Mouse (Mus musculus) embryonic facial prominence, embryonic 10.5 days (tissue): ENCODE data around the gene Lgals3. TPM values are rescaled to one million over a fixed set of nuclear protein-coding genes. Genes with fewer than 3 reads are reported as not detected.

Source experiments
- DNase-seq: peaks from one replicate; pipeline ENCODE4 v3.0.0-alpha.2; 2017; ENCODE audit warnings: low spot score
- H3K27ac ChIP-seq: fragments of 300-500 bp; sonication (generic); replicated peaks from 2 replicates; pipeline ENCODE4 v1.5.1; 2016; ENCODE audit warnings: mild to moderate bottlenecking
- H3K27me3 ChIP-seq: fragments of 300-500 bp; sonication (generic); replicated peaks from 2 replicates; pipeline ENCODE4 v1.6.1; 2016; ENCODE audit warnings: low read depth, mild to moderate bottlenecking; ENCODE audit not compliant: poor library complexity, severe bottlenecking
- H3K36me3 ChIP-seq: fragments of 300-500 bp; sonication (generic); replicated peaks from 2 replicates; pipeline ENCODE4 v1.6.1; 2016; ENCODE audit warnings: mild to moderate bottlenecking, moderate library complexity
- H3K4me1 ChIP-seq: fragments of 300-500 bp; sonication (generic); 2 replicates; pipeline ENCODE4 v1.6.1; 2016
- H3K4me3 ChIP-seq: fragments of 300-500 bp; sonication (generic); 2 replicates; pipeline ENCODE4 v1.5.1; 2016; ENCODE audit warnings: mild to moderate bottlenecking, moderate library complexity
- H3K9me3 ChIP-seq: fragments of 300-500 bp; sonication (generic); 2 replicates; pipeline ENCODE4 v1.6.1; 2016; ENCODE audit warnings: mild to moderate bottlenecking
- WGBS: fragments of 180-500 bp; shearing (Covaris S2); methylation state at CpG from one replicate; pipeline ENCODE4 v1.1.7; 2016; 5-methylcytosine and 5-hydroxymethylcytosine counted together
- polyA plus RNA-seq: library from polyadenylated mRNA; unstranded; fragments of >200 nt; fragmentation: Nextera tagmentation; extraction: Ambion mirVana; gene quantifications from 2 replicates; pipeline ENCODE4 v1.2.1, GENCODE M21; 2016

Lgals3 gene
- polyA plus RNA-seq, 1 experiment from 2014 or later, result 0.51 TPM

- Histone ChIP-seq H3K27ac (peak overlapping the region; percentile 89), H3K4me1 (peaks cover 17% of the 10 kb centered on the region), H3K9me3 (no peaks in the 10 kb centered on the region), H3K4me3 (peak overlapping the region; percentile 81), H3K27me3 (no peaks in the 10 kb centered on the region), H3K36me3 (peaks cover 41% of the 10 kb centered on the region)
- no peak for DNase-seq
- WGBS, result 35% methylated on average over 3 of the region's 3 CpGs
Observed at GRCm38 (mm10) chr14:47417346-47417745, 49.8 kb downstream of the Lgals3 start.

DNA sequence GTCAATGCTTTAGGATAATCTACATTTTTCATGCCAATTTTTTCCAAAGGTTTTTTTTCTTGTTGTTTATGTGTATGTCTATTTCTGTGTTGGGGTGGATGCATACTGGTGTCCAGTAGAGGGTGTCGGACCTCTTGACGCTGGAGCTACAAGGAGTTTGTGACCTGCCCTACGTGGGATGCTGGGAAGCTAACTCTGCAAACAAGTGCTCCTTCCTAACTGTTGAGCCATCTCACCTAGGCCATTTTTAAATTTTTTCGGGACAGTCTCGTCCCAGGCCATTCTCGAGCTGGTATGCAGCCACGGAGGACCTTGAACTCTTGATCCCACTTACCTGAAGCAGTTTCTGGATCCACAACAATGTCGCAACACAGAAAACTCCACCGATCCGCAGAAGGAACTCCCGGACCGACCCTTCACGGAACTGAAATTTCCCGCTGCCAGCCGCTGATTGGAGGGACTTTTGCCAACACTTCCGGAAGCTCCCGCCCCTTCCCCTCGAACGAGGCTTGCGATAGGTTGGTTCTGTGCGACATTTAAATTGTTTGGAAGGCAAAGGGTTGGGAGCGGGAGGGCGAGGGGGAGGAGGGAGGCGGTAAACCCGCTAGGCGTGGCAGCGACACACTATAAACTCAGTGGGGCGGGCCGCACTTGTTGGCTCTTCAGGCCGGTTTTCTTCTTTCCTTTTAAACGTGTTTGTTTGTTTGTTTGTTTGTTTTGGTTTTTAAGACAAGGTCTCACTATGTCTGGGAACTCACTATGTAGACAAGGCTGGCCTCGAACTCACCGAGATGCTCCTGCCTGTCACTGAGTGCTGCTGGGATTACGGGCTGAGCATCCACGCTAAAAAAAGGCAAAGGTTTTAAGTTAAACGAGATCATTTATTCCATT lies 50.5 kb downstream of the Lgals3 start, which contains the start of gene Dlgap5:
Gene Dlgap5, minus strand, starts transcription at position 633 of the 891 bp plus-strand sequence.
- H3K4me1 ChIP-seq, result peaks cover 17% of the 10 kb centered on the region
- H3K9me3 ChIP-seq, result no peaks in the 10 kb centered on the region
- 2% methylated on average over 36 of the region's 36 CpGs for WGBS
- H3K4me3 ChIP-seq, result peak within 1 kb of the TSS; percentile 81
- peak within 1 kb of the TSS; percentile 89 for H3K27ac ChIP-seq
- H3K36me3 ChIP-seq, result peaks cover 34% of the 10 kb centered on the region
- no peaks in the 10 kb centered on the region for H3K27me3 ChIP-seq
- DNase-seq, result peak; percentile 95

DNA sequence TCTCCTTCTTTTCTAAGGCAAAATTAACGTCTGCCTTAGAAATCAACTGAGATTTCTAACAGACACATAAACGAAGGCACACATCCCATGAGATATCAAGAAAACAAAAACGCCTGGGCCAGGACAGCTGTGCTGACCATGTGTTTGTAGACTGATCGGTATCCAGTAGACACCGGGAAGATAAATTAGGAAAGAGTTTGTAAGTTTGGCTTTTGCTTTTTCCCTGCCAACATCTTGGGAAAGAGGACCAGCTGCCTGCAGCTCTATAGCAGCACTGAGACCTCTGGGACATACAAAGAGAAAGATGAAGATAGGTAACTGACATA lies 51.1 kb downstream of the Lgals3 start:
- 49% methylated on average over 5 of the region's 5 CpGs for WGBS
- H3K27ac ChIP-seq, result peak overlapping the region; percentile 89
- no peaks in the 10 kb centered on the region for H3K9me3 ChIP-seq
- H3K4me1 ChIP-seq, result peaks cover 17% of the 10 kb centered on the region
- no peak for DNase-seq
- H3K36me3 ChIP-seq, result peaks cover 28% of the 10 kb centered on the region
- no peaks in the 10 kb centered on the region for H3K27me3 ChIP-seq
- H3K4me3 ChIP-seq, result peak overlapping the region; percentile 81

DNA sequence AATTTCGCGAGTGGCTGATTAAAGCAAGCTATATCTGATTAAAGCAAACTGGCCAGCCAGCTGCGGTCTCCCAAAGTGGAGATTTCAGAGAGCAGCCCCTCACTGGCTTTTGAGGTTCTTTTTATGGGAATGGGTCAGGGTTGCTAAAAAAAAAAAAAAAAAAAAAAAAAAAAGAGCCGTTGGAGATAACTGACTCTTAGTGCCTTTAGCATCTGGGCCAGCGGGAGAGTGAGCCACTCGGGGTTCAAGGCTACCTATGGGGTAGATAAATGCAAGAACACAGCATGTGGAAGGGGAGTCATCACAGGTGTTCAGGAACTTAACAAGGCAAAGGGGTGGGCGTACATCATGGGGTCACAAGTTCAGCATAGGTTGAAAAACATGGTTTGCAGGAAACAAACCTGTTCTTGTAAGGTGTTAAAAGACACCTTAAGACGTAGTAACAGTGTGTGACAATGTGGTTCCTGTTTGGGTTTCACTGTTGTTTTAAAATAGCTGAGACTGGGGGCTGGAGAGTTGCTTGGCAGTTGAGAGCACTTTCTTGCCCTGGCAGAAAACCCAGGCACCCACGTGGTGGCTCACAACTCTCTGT lies 51.6 kb downstream of the Lgals3 start:
- no peaks in the 10 kb centered on the region for H3K9me3 ChIP-seq
- DNase-seq, result no peak
- H3K4me3 ChIP-seq, result no peak overlapping the region; the same call in 1 of the 2 replicates
- no peaks in the 10 kb centered on the region for H3K27me3 ChIP-seq
- 88% methylated on average over 9 of the region's 9 CpGs for WGBS
- H3K4me1 ChIP-seq, result peaks cover 17% of the 10 kb centered on the region
- H3K27ac ChIP-seq, result peak overlapping the region; percentile 89; the same call in 1 of the 2 replicates
- peaks cover 23% of the 10 kb centered on the region for H3K36me3 ChIP-seq

- Histone ChIP-seq H3K4me3 (no peak overlapping the region), H3K36me3 (peaks cover 16% of the 10 kb centered on the region), H3K4me1 (peaks cover 17% of the 10 kb centered on the region), H3K27ac (no peak overlapping the region), H3K9me3 (no peaks in the 10 kb centered on the region), H3K27me3 (no peaks in the 10 kb centered on the region)
- WGBS, result 93% methylated on average over 24 of the region's 24 CpGs
- no peak for DNase-seq
Observed at GRCm38 (mm10) chr14:47419723-47420276, 52.2 kb downstream of the Lgals3 start.

- Histone ChIP-seq H3K27ac (peak overlapping the region; percentile 65; the same call in 1 of the 2 replicates), H3K27me3 (no peaks in the 10 kb centered on the region), H3K9me3 (no peaks in the 10 kb centered on the region), H3K4me1 (peaks cover 17% of the 10 kb centered on the region), H3K4me3 (no peak overlapping the region), H3K36me3 (no peaks in the 10 kb centered on the region)
- DNase-seq, result peak; percentile 56
- WGBS, result 39% methylated on average over 2 of the region's 2 CpGs
Observed at GRCm38 (mm10) chr14:47421606-47422005, 54.1 kb downstream of the Lgals3 start.

GRCm38 (mm10) chr14:47422466-47422865 lies 54.9 kb downstream of the Lgals3 start:
- H3K27me3 ChIP-seq, result no peaks in the 10 kb centered on the region
- WGBS, result 65% methylated on average over 4 of the region's 4 CpGs
- H3K4me1 ChIP-seq, result peaks cover 8% of the 10 kb centered on the region
- H3K9me3 ChIP-seq, result no peaks in the 10 kb centered on the region
- H3K4me3 ChIP-seq, result no peak overlapping the region
- DNase-seq, result no peak
- H3K36me3 ChIP-seq, result no peaks in the 10 kb centered on the region
- no peak overlapping the region for H3K27ac ChIP-seq

- Histone ChIP-seq H3K27ac (no peak overlapping the region), H3K4me3 (no peak overlapping the region), H3K4me1 (no peaks in the 10 kb centered on the region), H3K27me3 (no peaks in the 10 kb centered on the region), H3K36me3 (no peaks in the 10 kb centered on the region), H3K9me3 (no peaks in the 10 kb centered on the region)
- no peak for DNase-seq
Observed at GRCm38 (mm10) chr14:47432987-47433386, 65.4 kb downstream of the Lgals3 start.

Other genes with a start within 250 kb of the Lgals3 start
- 0.57 and 1.1 TPM in 2 replicates for gene Gch1, start 178.3 kb upstream of the Lgals3 start, polyA plus RNA-seq
- gene Wdhd1, start 90.9 kb upstream of the Lgals3 start, polyA plus RNA-seq, result 61.3 and 61.5 TPM in 2 replicates
- 4.2 and 5.6 TPM in 2 replicates for gene Socs4, start 90.8 kb upstream of the Lgals3 start, polyA plus RNA-seq
- 135 and 137 TPM in 2 replicates for gene Mapk1ip1l, start 69.5 kb upstream of the Lgals3 start, polyA plus RNA-seq
- 72.4 and 79.4 TPM in 2 replicates for gene Dlgap5, start 50.7 kb downstream of the Lgals3 start, polyA plus RNA-seq
- gene Fbxo34, start 82.7 kb downstream of the Lgals3 start, polyA plus RNA-seq, result 23.4 and 23.7 TPM in 2 replicates
- 18.5 and 19.4 TPM in 2 replicates for gene Atg14, start 202.9 kb downstream of the Lgals3 start, polyA plus RNA-seq